Mouse (Mus musculus) left cerebral cortex, adult 2 months (tissue): ENCODE results near the gene Tnip2. TPM values are rescaled to one million over a fixed set of nuclear protein-coding genes. Genes with fewer than 3 reads are reported as not detected.
A peak's percentile ranks its signal among the peaks of the same experiment; 100 is the strongest.

Experiments used
- DNase-seq, 2 experiments: peaks; one replicate each; pipeline ENCODE4 v3.0.0; 2021 to 2022; ENCODE audit warnings: low spot score in 2 of 2, mixed read lengths in 1 of 2; ENCODE audit errors: extremely low spot score in 1 of 2
- H3K27ac ChIP-seq: fragments of 200-600 bp; 2 replicates; pipeline ENCODE4 v1.8.1; 2022
- H3K4me3 ChIP-seq: fragments of 200-600 bp; 2 replicates; pipeline ENCODE4 v1.8.1; 2022
- CTCF ChIP-seq: fragments of 200-600 bp; IDR thresholded peaks from 2 replicates; pipeline ENCODE4 v1.8.1; 2022; ENCODE audit warnings: antibody characterized with exemption, mild to moderate bottlenecking, moderate library complexity
- intact Hi-C: fragments of 180-260 bp; cut with DNase I; formaldehyde crosslinking; loops from one replicate; pipeline ENCODE4 v1.15.1; 2025
- total RNA-seq, 2 experiments: library from RNA; stranded (reverse); gene quantifications; 2 replicates each; pipeline ENCODE4 v1.2.3; 2021

Tnip2 gene
- total RNA-seq, 2 experiments from 2014 or later, result 20.2 to 21.8 TPM

DNA sequence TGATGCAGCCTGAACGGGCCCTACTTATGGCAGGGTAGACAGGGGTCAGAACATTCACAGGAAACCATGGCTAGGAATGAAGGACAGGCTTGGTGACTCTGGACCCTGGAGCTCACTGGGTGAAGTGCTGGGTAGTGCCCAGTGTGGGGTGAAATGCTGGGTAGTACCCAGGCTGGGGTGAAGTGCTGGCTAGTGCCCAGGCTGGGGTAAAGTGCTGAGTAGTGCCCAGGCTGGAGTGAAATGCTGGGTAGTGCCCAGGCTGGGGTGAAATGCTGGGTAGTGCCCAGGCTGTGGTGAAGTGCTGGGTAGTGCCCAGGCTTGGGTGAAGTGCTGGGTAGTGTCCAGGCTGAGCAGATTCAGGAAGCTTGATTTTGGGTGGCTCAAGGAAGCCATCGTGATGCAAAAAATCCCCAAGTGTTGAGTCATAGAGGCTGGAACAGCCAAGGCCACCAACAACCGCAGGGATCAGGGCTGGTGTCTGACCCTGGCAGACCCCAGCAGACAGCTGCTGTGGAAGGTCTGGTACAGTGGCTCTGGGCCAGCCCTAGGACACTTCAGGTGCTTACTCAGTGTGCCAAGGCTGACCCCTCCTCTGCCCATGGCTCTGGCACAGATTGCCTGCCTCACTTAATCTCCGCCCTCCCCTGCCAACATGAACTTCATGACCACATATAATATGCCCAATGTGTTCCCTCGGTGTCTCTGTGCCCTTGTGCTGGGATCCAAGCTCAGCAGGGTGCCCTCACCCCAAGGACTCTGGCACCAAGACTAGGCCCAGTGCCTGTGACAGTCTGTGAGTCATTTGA is 21.2 kb upstream of the Tnip2 start:
- intact Hi-C loops, result no loop called here
- H3K27ac ChIP-seq, result peak overlapping the region; percentile 36; the same call in 1 of the 2 replicates
- H3K4me3 ChIP-seq, result no peak overlapping the region
- no peak for TF ChIP-seq CTCF
- DNase-seq, result no peak

DNA sequence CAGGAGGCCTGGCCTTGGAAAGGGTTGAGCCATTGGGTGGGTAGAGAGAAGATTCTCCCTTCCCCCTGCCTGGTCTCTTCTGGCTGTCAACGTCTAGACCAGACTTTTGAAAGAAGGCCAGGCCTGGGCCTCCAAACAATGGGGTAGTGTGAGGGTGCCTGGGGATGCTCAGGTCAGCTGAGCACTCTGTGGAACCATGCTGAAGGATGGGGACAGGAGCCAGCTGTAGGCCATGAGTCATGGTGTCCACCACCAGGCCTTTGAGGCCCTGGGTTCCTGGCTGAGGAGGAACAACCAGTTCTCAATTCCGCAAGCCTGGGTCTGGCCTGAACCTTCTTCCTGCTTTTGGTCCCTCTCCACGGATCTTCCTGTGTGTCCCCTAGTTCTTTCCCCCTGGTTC is 20.0 kb upstream of the Tnip2 start:
- TF ChIP-seq CTCF, result no peak
- intact Hi-C loops, result no loop called here
- Histone ChIP-seq H3K4me3 (no peak overlapping the region), H3K27ac (peak overlapping the region; percentile 11; the same call in 1 of the 2 replicates)
- DNase-seq, result peak in 1 of 2 experiments; percentile 20

DNA sequence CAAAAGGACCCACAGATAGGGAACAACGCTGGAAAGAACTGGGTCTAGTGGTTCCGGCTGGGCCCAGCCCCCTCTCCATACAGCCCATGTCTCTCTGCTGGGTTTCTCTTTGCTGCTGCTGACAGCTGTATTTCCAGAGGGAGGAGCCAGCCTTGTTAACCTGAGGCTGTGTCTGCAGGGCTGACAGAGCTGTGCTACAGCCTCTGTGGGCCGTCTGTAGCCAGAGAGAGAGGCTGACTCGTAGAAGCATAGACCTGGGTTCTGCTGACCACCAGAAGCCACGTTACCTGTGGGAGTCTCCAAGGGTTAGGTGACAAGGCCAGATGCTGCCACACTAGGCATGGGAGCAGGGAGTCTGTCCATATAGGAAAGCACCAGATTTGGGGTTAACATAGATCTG is 19.3 kb upstream of the Tnip2 start:
- TF ChIP-seq CTCF, result no peak
- DNase-seq, result no peak
- intact Hi-C loops, result no loop called here
- Histone ChIP-seq H3K27ac (no peak overlapping the region; the same call in 1 of the 2 replicates), H3K4me3 (no peak overlapping the region)

DNA sequence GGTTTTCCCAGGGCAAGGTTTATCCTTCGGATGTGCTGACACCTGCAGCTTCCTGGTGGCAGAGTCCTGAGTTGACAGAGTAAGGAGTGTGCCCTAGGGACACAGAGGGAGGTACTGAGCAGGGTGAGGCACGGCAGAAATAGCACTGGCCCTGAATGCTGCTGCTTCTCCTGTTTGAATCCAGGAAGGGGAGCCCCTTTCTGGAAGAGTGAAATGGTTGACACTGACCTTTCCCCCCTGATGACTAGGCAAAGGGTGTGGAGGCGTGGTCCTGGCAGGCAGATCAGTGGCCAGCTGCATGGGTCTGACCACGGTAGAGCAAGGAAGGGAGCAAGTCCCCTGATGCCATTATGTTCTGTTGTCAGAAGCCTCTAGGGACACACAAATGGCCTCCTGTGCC is 16.9 kb upstream of the Tnip2 start:
- Histone ChIP-seq H3K4me3 (no peak overlapping the region), H3K27ac (no peak overlapping the region)
- intact Hi-C loops, result no loop called here
- TF ChIP-seq CTCF, result no peak
- no peak for DNase-seq

DNA sequence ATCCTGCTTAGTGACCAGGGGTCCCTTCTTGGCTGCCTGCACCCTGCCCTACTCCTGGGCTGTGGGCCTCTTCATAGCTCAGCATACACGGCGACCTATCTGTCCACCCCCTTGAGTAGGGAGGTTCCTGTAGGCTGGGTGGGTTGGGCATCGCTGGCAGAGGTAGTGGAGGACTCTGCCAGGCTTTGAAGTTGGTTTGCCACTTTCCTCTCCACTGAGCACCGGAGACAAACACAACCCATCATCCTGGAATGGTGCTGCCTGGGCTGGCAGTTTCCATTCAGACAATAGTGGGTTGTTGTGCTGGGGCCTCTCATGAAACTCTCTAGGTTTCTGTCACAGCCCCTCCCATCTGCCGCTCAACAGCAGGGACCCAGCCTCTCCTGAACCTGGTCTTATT is 16.3 kb upstream of the Tnip2 start:
- intact Hi-C loops, result no loop called here
- Histone ChIP-seq H3K27ac (no peak overlapping the region), H3K4me3 (no peak overlapping the region)
- DNase-seq, result no peak
- no peak for TF ChIP-seq CTCF

DNA sequence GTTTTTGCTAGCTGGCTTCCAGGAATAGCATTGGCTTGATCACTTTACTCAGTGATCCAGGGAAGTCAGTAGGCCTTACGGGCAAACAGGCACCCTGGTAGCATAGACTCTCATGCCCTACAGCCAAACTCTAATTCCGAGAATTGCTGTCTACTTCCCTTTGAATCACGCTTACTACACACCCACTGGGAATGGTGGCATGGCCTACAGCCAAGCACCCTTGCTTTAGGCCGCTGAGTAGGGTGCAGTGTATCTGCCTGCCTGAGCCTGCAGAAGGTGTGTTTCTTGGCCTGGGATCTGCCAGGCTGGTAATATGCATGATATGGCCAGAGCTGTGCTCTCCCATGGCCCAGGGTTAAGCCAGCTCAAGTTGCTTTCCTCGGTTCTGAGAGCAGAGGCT is 14.9 kb upstream of the Tnip2 start:
- Histone ChIP-seq H3K27ac (no peak overlapping the region), H3K4me3 (no peak overlapping the region)
- TF ChIP-seq CTCF, result no peak
- intact Hi-C loops, result loop anchor here (10.0 kb wide), 1 partner anchor 236 kb away; the partner anchor contains the start of gene Htt
- DNase-seq, result no peak

DNA sequence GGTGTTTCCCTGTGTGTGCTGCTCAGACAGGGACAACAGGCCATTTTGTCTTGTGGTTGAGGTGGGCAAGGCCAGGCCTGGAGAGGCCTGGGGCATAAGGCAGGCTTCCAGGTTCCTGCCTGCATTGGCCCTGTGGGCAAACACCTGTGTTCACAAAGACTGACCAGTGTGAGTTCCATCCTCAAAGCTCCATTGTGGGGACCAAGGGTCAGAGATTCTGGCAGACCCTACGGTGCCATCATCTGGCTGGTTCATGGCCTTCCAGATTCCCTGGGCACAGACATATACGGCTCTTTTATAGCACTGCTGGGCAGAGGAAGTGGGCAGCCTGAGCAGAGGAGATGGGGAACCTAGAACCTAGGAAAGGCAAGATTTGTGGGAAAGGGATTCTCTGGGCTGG is 13.6 kb upstream of the Tnip2 start:
- intact Hi-C loops, result loop anchor here (10.0 kb wide), 1 partner anchor 237 kb away; the partner anchor contains the start of gene Htt
- H3K4me3 ChIP-seq, result no peak overlapping the region
- no peak for TF ChIP-seq CTCF
- H3K27ac ChIP-seq, result no peak overlapping the region
- no peak for DNase-seq

DNA sequence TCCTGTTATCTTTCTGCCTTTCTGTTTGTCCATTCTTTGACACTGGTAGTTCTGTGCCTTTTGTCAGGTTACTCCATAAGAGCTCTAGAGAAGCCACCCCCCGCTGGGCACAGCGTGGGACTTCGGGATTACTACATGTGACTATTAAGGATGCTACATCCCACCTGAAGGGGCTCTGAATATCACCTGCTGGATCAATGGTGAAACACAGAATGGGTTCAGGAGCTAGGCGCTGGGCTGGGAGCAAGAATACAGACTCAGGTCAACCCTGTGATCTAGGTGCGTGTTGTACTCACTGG is 12.6 kb upstream of the Tnip2 start:
- TF ChIP-seq CTCF, result no peak
- intact Hi-C loops, result loop anchor here (10.0 kb wide), 1 partner anchor 238 kb away; the partner anchor contains the start of gene Htt
- peak overlapping the region; percentile 6; the same call in 1 of the 2 replicates for H3K4me3 ChIP-seq
- no peak overlapping the region for H3K27ac ChIP-seq
- DNase-seq, result no peak

DNA sequence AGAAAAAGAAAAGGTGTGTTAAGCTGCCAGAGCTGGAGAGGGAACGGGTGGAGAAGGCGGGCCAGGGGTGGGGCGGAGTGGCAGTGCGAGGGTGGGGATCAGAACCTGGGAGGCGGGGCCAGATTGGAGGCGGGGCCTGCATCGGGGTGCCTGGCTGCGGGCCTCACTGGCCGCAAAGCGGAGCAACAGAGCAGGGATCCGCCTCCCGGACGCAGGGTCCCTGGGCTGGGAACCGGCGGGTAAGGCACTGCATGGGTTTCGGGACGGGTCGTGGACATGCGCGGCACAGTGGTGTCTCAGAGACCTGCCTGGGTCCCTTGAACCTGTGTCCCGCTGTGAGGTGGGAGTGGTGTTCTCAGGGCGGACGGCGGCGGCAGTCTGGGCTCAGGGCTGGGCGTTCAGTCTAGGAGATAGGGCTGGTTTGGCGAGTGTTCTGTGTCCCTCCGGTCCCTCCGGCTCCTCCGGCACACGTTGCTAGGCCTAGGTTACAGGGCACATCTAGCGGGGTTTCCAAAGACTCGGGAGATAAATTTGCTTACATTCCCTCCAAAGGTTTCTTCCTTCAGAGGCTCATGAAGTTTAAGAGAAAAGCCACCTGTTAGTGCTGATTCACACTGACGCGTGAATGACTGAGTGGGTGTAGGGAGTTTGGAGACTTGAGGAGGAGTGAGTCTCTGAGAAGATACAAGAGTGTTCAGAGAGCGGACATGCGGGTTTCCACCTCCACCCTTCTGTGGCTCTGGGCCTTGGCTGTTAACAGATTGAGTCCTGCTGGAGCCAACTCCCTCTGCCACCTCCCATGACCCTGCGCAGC is 12.1 kb upstream of the Tnip2 start, which contains the start of gene Sh3bp2:
Gene Sh3bp2 (plus strand): TSS at position 176 of the 814 bp plus-strand sequence.
- intact Hi-C loops, result loop anchor here (2.0 to 10.0 kb wide), 2 partner anchors 111 to 239 kb away; partner anchors contain the start of genes Htt and Mfsd10
- H3K27ac ChIP-seq, result 0 out of 2 replicates have a peak within 1 kb of the TSS, but pooled peaks have one; percentile 34

DNA sequence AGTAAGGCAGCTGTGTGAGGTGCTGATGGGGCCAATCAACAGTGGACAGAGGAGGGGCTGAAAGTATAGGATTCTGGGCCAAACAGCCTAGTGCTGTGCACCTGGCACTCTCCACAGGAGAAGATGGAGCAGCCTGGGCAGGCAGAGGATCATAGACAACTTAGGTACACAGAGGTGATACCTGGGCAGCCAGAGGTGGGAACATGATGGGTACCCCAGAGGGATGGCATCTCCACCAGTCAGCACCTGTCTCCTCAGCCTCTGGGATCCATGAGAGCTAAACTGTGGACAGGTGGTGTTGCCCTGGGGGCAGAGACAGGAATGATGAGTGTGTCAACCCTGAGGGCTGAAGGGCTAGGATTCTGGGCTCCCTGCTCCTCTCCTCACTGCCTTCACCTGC is 10.7 kb upstream of the Tnip2 start:
- no peak for TF ChIP-seq CTCF
- no peak for DNase-seq
- intact Hi-C loops, result loop anchor here (2.0 to 10.0 kb wide), 2 partner anchors 112 to 240 kb away; partner anchors contain the start of genes Htt and Mfsd10
- no peak overlapping the region for H3K27ac ChIP-seq
- no peak overlapping the region for H3K4me3 ChIP-seq

More for the DNA sequence above, 12.1 kb upstream of the Tnip2 start, which contains the start of gene Sh3bp2:
- peak within 1 kb of the TSS; percentile 54 for H3K4me3 ChIP-seq
- peak; percentile 79 to 85 for DNase-seq
- peak; percentile 2; the same call in 1 of the 2 replicates for TF ChIP-seq CTCF

DNA sequence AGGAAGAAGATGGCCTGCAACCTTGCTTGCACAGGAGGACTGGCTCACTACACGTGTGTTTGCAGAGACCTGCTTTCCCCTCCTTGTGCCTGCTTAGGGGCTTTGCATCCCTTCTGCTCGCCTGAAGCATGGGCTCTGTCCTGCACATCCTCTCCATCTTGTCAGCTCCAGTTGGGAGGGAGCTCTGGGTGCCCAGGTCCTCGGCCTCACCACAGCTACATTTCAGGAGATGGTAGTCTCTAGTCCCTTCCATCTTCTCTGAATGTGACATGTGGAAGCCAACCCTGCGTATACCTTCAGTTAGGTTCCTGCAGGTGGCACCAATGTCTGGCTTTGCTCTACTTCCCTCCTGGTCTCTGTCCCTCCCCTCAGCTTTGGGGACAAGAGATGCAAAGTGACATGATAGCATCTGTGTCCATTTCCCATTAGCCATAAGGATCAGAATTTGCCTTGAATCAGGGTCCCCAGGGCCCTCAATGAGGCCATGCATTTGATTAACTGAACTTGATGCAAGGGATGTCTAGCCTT is 10.2 kb upstream of the Tnip2 start:
- intact Hi-C loops, result loop anchor here (2.0 to 10.0 kb wide), 2 partner anchors 113 to 241 kb away; partner anchors contain the start of genes Htt and Mfsd10
- H3K4me3 ChIP-seq, result no peak overlapping the region
- H3K27ac ChIP-seq, result no peak overlapping the region
- TF ChIP-seq CTCF, result peak; percentile 18
- DNase-seq, result no peak
